Mouse (Mus musculus) thymus, adult 2 months (tissue): ENCODE measurements around the gene Dcaf8. TPM values are rescaled to one million over a fixed set of nuclear protein-coding genes. Genes with fewer than 3 reads are reported as not detected.

Experiments used
- DNase-seq: peaks from one replicate; pipeline ENCODE4 v3.0.0; 2021
- H3K27ac ChIP-seq: fragments of 200-500 bp; 2 replicates; pipeline ENCODE4 v1.5.1; 2012; ENCODE audit warnings: low read length, control low read depth; ENCODE audit not compliant: control insufficient read depth, insufficient read depth
- H3K27me3 ChIP-seq: fragments of 200-500 bp; 2 replicates; pipeline ENCODE4 v1.6.1; 2012; ENCODE audit warnings: mild to moderate bottlenecking, low read length, moderate library complexity, mixed read lengths; ENCODE audit not compliant: control insufficient read depth, insufficient read depth
- H3K36me3 ChIP-seq: fragments of 200-500 bp; 2 replicates; pipeline ENCODE4 v1.6.1; 2012; ENCODE audit warnings: mild to moderate bottlenecking, low read length, moderate library complexity; ENCODE audit not compliant: control insufficient read depth, insufficient read depth
- H3K4me1 ChIP-seq: fragments of 200-500 bp; replicated peaks from 2 replicates; pipeline ENCODE4 v1.6.1; 2012; ENCODE audit warnings: low read length; ENCODE audit not compliant: control insufficient read depth, insufficient read depth
- H3K4me3 ChIP-seq: fragments of 200-500 bp; 2 replicates; pipeline ENCODE4 v1.5.1; 2012; ENCODE audit warnings: mild to moderate bottlenecking, low read length, control low read depth, moderate library complexity; ENCODE audit not compliant: control insufficient read depth, insufficient read depth
- CTCF ChIP-seq: fragments of 200-500 bp; IDR thresholded peaks from 2 replicates; pipeline ENCODE4 v1.5.1; 2012; ENCODE audit warnings: mild to moderate bottlenecking, control low read depth, low read length, moderate library complexity, borderline replicate concordance; ENCODE audit not compliant: control insufficient read depth, poor library complexity, insufficient read depth; ENCODE audit errors: extremely low read depth
- POLR2A ChIP-seq: fragments of 200-500 bp; IDR thresholded peaks from 2 replicates; pipeline ENCODE4 v1.6.1; 2012; ENCODE audit warnings: mild to moderate bottlenecking, low read length, control low read depth, moderate library complexity; ENCODE audit not compliant: control insufficient read depth, poor library complexity, insufficient read depth; ENCODE audit errors: extremely low read depth
- WGBS: fragments of 180-500 bp; shearing (Covaris S2); methylation state at CpG from one replicate; pipeline ENCODE4 v1.1.7; 2018; 5-methylcytosine and 5-hydroxymethylcytosine counted together
- polyA plus RNA-seq: library from polyadenylated mRNA; depleted of rRNA; stranded (reverse); fragments of >200 nt; gene quantifications from 2 replicates; pipeline ENCODE4 v1.2.3, GENCODE M21; 2012

Gene Dcaf8
- polyA plus RNA-seq, 1 experiment, result 79.7 TPM

- Histone ChIP-seq H3K27ac (no peak overlapping the region), H3K4me1 (peaks cover 7% of the 10 kb centered on the region), H3K27me3 (no peaks in the 10 kb centered on the region), H3K4me3 (no peak overlapping the region), H3K36me3 (peaks cover 43% of the 10 kb centered on the region)
- no peak for DNase-seq
- WGBS, result 95% methylated on average over 5 of the region's 5 CpGs
- TF ChIP-seq POLR2A (no peak), CTCF (no peak)
These were observed 50.0 kb downstream of the Dcaf8 start for GRCm38 (mm10) chr1:172197851-172198250.

GRCm38 (mm10) chr1:172198316-172198715 lies 50.4 kb downstream of the Dcaf8 start:
- H3K4me3 ChIP-seq, result no peak overlapping the region
- TF ChIP-seq POLR2A (no peak), CTCF (no peak)
- DNase-seq, result no peak
- no peaks in the 10 kb centered on the region for H3K27me3 ChIP-seq
- WGBS, result 94% methylated on average over 8 of the region's 8 CpGs
- no peak overlapping the region for H3K27ac ChIP-seq
- H3K36me3 ChIP-seq, result peaks cover 43% of the 10 kb centered on the region
- peaks cover 7% of the 10 kb centered on the region for H3K4me1 ChIP-seq

- TF ChIP-seq POLR2A (no peak), CTCF (no peak)
- peaks cover 38% of the 10 kb centered on the region for H3K36me3 ChIP-seq
- 97% methylated on average over 4 of the region's 4 CpGs for WGBS
- no peak overlapping the region for H3K4me3 ChIP-seq
- no peaks in the 10 kb centered on the region for H3K27me3 ChIP-seq
- no peak overlapping the region for H3K27ac ChIP-seq
- peaks cover 7% of the 10 kb centered on the region for H3K4me1 ChIP-seq
- DNase-seq, result no peak
These were observed 51.1 kb downstream of the Dcaf8 start for GRCm38 (mm10) chr1:172198996-172199395.

- H3K4me3 ChIP-seq, result no peak overlapping the region
- DNase-seq, result no peak
- H3K27ac ChIP-seq, result no peak overlapping the region
- peaks cover 26% of the 10 kb centered on the region for H3K36me3 ChIP-seq
- H3K4me1 ChIP-seq, result peaks cover 9% of the 10 kb centered on the region
- WGBS, result 90% methylated on average over 5 of the region's 5 CpGs
- TF ChIP-seq CTCF (no peak), POLR2A (no peak)
- no peaks in the 10 kb centered on the region for H3K27me3 ChIP-seq
These were observed 52.3 kb downstream of the Dcaf8 start for GRCm38 (mm10) chr1:172200161-172200560.

GRCm38 (mm10) chr1:172200871-172201447 lies 53.1 kb downstream of the Dcaf8 start:
- Histone ChIP-seq H3K36me3 (peaks cover 20% of the 10 kb centered on the region; the same call in 1 of the 2 replicates), H3K27ac (no peak overlapping the region)

GRCm38 (mm10) chr1:172201967-172202880 lies 54.3 kb downstream of the Dcaf8 start:
- Histone ChIP-seq H3K27ac (no peak overlapping the region), H3K4me1 (peaks cover 12% of the 10 kb centered on the region), H3K4me3 (no peak overlapping the region), H3K27me3 (no peaks in the 10 kb centered on the region), H3K36me3 (peaks cover 12% of the 10 kb centered on the region; the same call in 1 of the 2 replicates)
- TF ChIP-seq POLR2A, result no peak
- no peak for TF ChIP-seq CTCF
- no peak for DNase-seq
- WGBS, result 91% methylated on average over 14 of the region's 14 CpGs

More at GRCm38 (mm10) chr1:172200871-172201447, 53.1 kb downstream of the Dcaf8 start:
- 96% methylated on average over 7 of the region's 7 CpGs for WGBS
- DNase-seq, result no peak
- TF ChIP-seq CTCF, result no peak
- no peak for TF ChIP-seq POLR2A
- Histone ChIP-seq H3K4me1 (peaks cover 11% of the 10 kb centered on the region), H3K27me3 (no peaks in the 10 kb centered on the region), H3K4me3 (no peak overlapping the region)
